Mouse (Mus musculus): ENCODE data around the gene Traf2. TPM values are rescaled to one million over a fixed set of nuclear protein-coding genes. Genes with fewer than 3 reads are reported as not detected.

The Traf2 gene
- polyA plus RNA-seq, 1 experiment from 2014 or later, result 16.8 TPM

DNA sequence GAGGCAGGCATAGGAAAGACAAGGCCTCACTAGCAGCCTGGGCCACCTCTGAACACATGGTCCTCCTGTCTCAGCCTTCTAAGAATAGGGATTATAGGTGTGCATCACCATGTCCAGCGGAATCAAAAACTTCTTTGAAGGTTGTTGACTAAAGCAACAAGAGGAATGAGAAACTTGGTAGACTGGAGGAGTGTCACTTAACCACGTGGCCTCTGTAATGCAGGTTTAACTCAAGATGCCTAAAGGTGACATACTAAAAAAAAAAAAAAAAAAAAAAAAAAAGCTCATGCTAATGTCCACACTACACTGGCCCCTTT is 11.9 kb downstream of the Traf2 start:
- H3K4me3 ChIP-seq (ENCODE audit: low read length), result no peak overlapping the region

DNA sequence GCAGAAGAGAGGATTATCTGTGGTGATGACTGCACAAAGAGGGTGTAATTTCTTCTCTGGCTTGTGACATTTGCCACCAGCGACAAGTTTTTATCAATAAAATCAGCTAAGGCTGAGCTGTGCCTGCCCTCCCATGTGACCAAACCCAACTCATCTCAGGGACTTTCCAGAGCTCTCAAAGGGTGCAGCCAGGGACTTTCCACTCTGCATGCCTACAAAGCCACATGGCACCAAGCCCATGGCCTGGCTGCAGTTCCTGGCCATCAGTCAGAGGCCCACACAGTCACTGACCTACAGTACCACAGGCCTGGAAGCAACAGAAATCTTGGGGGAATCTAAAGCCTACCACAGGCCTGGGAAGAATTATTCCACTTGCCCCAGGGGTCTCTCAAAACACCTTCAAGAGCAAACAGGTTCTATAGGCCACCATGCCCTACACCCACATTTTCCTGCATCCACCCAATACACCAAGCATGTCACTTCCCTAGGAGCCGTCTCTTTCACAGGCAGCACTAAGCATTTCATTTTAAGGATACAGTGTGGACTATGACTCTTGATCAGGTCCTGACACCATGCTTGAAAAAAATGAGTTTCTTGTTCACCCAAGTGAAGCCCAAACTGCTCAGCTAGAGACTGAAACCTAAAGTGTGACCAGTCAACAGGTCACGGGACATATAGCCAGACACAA is 12.4 kb downstream of the Traf2 start:
- 96% methylated on average over 3 of the region's 3 CpGs for WGBS
- Histone ChIP-seq H3K9ac (ENCODE audit: low read depth, low read length) (no peak overlapping the region), H3K4me3 (ENCODE audit: low read length) (no peak overlapping the region), H3K36me3 (ENCODE audit: control insufficient read depth, insufficient read depth, low read length) (peaks cover 4% of the 10 kb centered on the region; the same call in 1 of the 2 replicates), H3K27ac (ENCODE audit: low read depth, low read length) (no peak overlapping the region), H3K9me3 (ENCODE audit: control insufficient read depth, low read length) (no peaks in the 10 kb centered on the region), H3K4me1 (ENCODE audit: control insufficient read depth, insufficient read depth, low read depth, low read length) (no peaks in the 10 kb centered on the region), H3K4me2 (ENCODE audit: low read length) (no peak overlapping the region), H3K27me3 (replicated peaks; ENCODE audit: control insufficient read depth, insufficient read depth, low read length) (no peaks in the 10 kb centered on the region)
- peak; percentile 70; the same call in 1 of the 2 replicates for ATAC-seq

More for the DNA sequence above, 11.9 kb downstream of the Traf2 start:
- H3K36me3 ChIP-seq (ENCODE audit: control insufficient read depth, insufficient read depth, low read length), result peaks cover 2% of the 10 kb centered on the region; the same call in 1 of the 2 replicates
- no peak overlapping the region for H3K27ac ChIP-seq (ENCODE audit: low read depth, low read length)
- no peaks in the 10 kb centered on the region for H3K4me1 ChIP-seq (ENCODE audit: control insufficient read depth, insufficient read depth, low read depth, low read length)
- no peak overlapping the region for H3K4me2 ChIP-seq (ENCODE audit: low read length)
- WGBS, result 97% methylated on average over 2 of the region's 2 CpGs
- H3K9me3 ChIP-seq (ENCODE audit: control insufficient read depth, low read length), result no peaks in the 10 kb centered on the region
- ATAC-seq, result no peak
- H3K9ac ChIP-seq (ENCODE audit: low read depth, low read length), result no peak overlapping the region
- no peaks in the 10 kb centered on the region for H3K27me3 ChIP-seq (replicated peaks; ENCODE audit: control insufficient read depth, insufficient read depth, low read length)

DNA sequence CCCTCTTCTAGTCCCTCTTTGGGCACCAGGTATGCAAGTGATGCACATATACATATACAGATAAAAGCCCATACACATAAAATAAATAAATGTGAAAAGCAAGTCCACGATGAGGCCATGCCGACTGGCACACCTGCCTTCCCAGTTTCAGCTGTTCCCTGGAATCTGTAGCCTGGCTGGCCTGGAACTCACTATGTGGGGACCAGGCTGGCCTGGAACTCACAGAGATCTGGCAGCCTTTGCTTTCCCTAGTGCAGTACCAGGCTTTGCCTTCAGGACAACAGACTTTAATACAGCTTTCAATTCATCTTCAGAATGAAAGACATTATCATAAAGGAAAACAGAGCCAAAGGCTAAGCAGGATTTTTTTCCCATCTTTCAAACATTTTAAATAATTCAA is 13.0 kb downstream of the Traf2 start:
- Histone ChIP-seq H3K27ac (ENCODE audit: low read depth, low read length) (no peak overlapping the region), H3K36me3 (ENCODE audit: control insufficient read depth, insufficient read depth, low read length) (peaks cover 5% of the 10 kb centered on the region; the same call in 1 of the 2 replicates), H3K27me3 (replicated peaks; ENCODE audit: control insufficient read depth, insufficient read depth, low read length) (no peaks in the 10 kb centered on the region), H3K4me3 (ENCODE audit: low read length) (no peak overlapping the region), H3K4me2 (ENCODE audit: low read length) (no peak overlapping the region), H3K9ac (ENCODE audit: low read depth, low read length) (no peak overlapping the region), H3K9me3 (ENCODE audit: control insufficient read depth, low read length) (no peaks in the 10 kb centered on the region), H3K4me1 (ENCODE audit: control insufficient read depth, insufficient read depth, low read depth, low read length) (no peaks in the 10 kb centered on the region)
- WGBS, result 92% methylated on average over 2 of the region's 2 CpGs
- no peak for ATAC-seq

DNA sequence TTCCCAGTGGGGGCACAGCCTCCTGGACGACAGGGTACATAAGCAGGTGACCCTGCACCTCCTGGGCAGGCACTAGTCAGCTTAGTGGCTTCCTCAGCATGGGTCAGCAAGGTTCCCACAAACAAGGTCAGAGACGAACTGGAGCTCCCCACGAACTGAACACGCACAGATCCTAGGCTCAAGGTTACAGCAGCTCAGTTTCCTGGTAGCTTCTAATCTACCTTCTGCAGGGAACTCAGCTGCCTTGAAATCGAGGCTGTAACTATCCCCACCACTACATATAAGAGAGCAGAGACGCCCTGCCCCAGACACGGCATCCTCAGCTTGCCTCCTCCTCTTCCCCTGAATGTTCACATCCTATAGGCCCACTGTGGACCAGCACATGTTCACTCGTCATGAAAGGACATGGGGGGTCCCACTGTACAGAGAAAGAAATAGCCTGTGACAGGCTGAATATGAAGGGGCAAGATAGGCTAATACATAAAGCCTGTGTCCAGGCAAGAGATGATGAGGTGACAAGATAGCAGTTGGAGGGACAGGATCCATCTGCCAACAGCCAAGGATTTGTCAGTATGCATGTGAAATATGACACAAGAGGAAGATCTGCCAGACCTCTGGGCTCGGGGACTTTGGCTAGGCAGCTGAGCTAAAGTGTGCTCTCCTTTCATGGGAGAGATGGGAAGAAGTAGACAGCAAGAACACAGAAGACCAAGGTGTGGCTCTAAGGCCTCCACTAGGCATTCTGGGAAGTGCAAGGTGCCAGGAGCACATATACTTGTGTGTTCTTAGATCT is 20.0 kb downstream of the Traf2 start:
- WGBS, result 92% methylated on average over 9 of the region's 9 CpGs
- ATAC-seq, result no peak

DNA sequence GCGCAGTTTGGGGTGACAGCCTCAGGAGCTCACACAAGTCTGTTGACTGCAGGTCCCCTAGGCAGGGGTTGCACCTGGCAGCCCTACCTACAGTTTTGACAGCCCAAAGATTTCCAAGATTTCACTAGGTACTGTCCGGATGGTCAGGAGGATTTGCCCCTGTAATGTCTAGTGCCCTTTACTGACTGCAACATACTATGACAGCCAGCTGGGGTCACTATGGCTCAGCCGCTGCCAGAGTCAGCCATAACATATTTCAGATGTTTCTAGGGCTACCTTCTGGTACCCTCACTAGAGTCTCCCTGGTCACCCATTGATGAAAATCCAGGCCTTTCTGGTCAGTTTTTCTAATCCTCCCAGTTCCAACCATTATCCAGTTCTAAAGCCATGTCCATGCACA is 36.8 kb downstream of the Traf2 start:
- 72% methylated on average over 3 of the region's 3 CpGs for WGBS
- ATAC-seq, result no peak
- Histone ChIP-seq H3K9me3 (ENCODE audit: control insufficient read depth, low read length) (no peaks in the 10 kb centered on the region), H3K36me3 (ENCODE audit: control insufficient read depth, insufficient read depth, low read length) (peaks cover 11% of the 10 kb centered on the region), H3K9ac (ENCODE audit: low read depth, low read length) (no peak overlapping the region), H3K4me1 (ENCODE audit: control insufficient read depth, insufficient read depth, low read depth, low read length) (no peaks in the 10 kb centered on the region), H3K4me2 (ENCODE audit: low read length) (no peak overlapping the region), H3K27ac (ENCODE audit: low read depth, low read length) (no peak overlapping the region), H3K4me3 (ENCODE audit: low read length) (no peak overlapping the region), H3K27me3 (replicated peaks; ENCODE audit: control insufficient read depth, insufficient read depth, low read length) (no peaks in the 10 kb centered on the region)

More for the DNA sequence above, 20.0 kb downstream of the Traf2 start:
- no peak overlapping the region for H3K4me2 ChIP-seq (ENCODE audit: low read length)
- no peaks in the 10 kb centered on the region for H3K4me1 ChIP-seq (ENCODE audit: control insufficient read depth, insufficient read depth, low read depth, low read length)
- no peaks in the 10 kb centered on the region for H3K27me3 ChIP-seq (replicated peaks; ENCODE audit: control insufficient read depth, insufficient read depth, low read length)
- peaks cover 26% of the 10 kb centered on the region for H3K36me3 ChIP-seq (ENCODE audit: control insufficient read depth, insufficient read depth, low read length)
- no peak overlapping the region for H3K9ac ChIP-seq (ENCODE audit: low read depth, low read length)
- H3K9me3 ChIP-seq (ENCODE audit: control insufficient read depth, low read length), result no peaks in the 10 kb centered on the region
- no peak overlapping the region for H3K4me3 ChIP-seq (ENCODE audit: low read length)
- H3K27ac ChIP-seq (ENCODE audit: low read depth, low read length), result no peak overlapping the region

DNA sequence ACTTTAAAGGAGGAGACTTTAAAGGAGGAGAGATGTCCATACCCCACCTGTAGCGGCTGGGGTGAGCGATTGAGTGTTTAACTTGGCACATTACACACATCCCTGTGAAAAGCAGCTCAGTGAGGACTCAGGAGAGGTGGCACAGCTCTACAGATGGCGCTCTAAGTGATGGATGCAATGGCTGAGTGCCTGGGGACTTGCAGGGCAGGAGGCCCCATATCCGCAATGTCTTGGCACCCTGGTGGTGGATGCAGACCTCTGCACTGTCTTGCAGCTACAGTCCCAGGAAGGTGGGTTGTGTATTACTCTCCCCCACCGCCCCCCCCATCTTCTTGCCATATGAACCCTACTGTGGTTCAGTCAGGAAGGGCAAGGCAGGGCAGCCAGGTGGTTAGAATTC is 39.8 kb downstream of the Traf2 start:
- Histone ChIP-seq H3K27ac (ENCODE audit: low read depth, low read length) (no peak overlapping the region), H3K36me3 (ENCODE audit: control insufficient read depth, insufficient read depth, low read length) (peaks cover 22% of the 10 kb centered on the region), H3K9ac (ENCODE audit: low read depth, low read length) (no peak overlapping the region), H3K4me3 (ENCODE audit: low read length) (no peak overlapping the region), H3K9me3 (ENCODE audit: control insufficient read depth, low read length) (no peaks in the 10 kb centered on the region), H3K4me1 (ENCODE audit: control insufficient read depth, insufficient read depth, low read depth, low read length) (peaks cover 3% of the 10 kb centered on the region), H3K4me2 (ENCODE audit: low read length) (no peak overlapping the region), H3K27me3 (replicated peaks; ENCODE audit: control insufficient read depth, insufficient read depth, low read length) (no peaks in the 10 kb centered on the region)
- WGBS, result 35% methylated on average over 5 of the region's 5 CpGs
- no peak for ATAC-seq

DNA sequence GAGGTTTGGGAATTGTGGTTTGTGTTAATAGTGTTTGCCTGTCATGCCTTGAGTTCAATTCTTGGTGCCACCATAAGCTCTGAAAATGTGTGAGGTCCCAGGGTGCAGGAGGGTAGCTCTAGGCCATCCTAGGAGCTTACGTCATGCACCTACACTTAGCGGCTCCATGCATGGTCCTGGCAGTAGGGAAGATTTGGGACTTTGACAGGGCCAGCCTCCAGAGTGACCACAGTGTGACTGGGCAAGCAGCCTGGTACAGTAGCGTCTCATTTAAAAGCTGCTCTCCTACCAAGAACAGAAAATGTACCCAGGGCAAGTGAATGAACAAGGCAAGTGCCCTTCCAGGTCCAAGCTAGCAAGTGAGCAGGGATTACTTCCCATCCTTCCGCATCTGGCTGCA is 40.9 kb downstream of the Traf2 start:
- no peak overlapping the region for H3K4me2 ChIP-seq (ENCODE audit: low read length)
- H3K4me3 ChIP-seq (ENCODE audit: low read length), result no peak overlapping the region
- 97% methylated on average over 4 of the region's 4 CpGs for WGBS
- no peak overlapping the region for H3K27ac ChIP-seq (ENCODE audit: low read depth, low read length)
- no peak overlapping the region for H3K9ac ChIP-seq (ENCODE audit: low read depth, low read length)
- peaks cover 10% of the 10 kb centered on the region for H3K4me1 ChIP-seq (ENCODE audit: control insufficient read depth, insufficient read depth, low read depth, low read length)
- peaks cover 22% of the 10 kb centered on the region for H3K36me3 ChIP-seq (ENCODE audit: control insufficient read depth, insufficient read depth, low read length)
- no peaks in the 10 kb centered on the region for H3K9me3 ChIP-seq (ENCODE audit: control insufficient read depth, low read length)
- ATAC-seq, result no peak
- H3K27me3 ChIP-seq (replicated peaks; ENCODE audit: control insufficient read depth, insufficient read depth, low read length), result no peaks in the 10 kb centered on the region

DNA sequence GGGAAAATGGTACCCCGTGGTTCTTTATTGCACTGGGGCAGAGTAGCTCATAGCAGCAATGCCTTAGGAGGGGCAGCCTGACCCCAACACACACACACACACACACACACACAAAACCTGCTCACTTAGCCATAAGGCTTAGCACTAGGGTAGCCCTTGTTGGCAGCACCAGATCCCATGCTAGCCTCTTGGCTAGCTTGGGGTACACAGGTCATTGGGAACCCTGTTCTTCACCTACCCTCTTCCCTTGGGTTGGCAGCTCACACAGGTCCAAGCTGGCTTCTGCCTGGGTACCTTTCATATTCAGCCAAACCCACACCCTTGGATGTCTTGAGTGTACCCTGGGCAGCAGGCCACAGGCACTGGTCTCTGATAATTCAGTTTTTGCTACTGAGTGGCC is 41.7 kb downstream of the Traf2 start:
- Histone ChIP-seq H3K27ac (ENCODE audit: low read depth, low read length) (no peak overlapping the region), H3K9ac (ENCODE audit: low read depth, low read length) (no peak overlapping the region), H3K36me3 (ENCODE audit: control insufficient read depth, insufficient read depth, low read length) (peaks cover 22% of the 10 kb centered on the region), H3K4me3 (ENCODE audit: low read length) (no peak overlapping the region), H3K4me1 (ENCODE audit: control insufficient read depth, insufficient read depth, low read depth, low read length) (peaks cover 13% of the 10 kb centered on the region), H3K4me2 (ENCODE audit: low read length) (no peak overlapping the region), H3K9me3 (ENCODE audit: control insufficient read depth, low read length) (no peaks in the 10 kb centered on the region), H3K27me3 (replicated peaks; ENCODE audit: control insufficient read depth, insufficient read depth, low read length) (no peaks in the 10 kb centered on the region)
- 89% methylated on average over 1 of the region's 1 CpGs for WGBS
- no peak for ATAC-seq

DNA sequence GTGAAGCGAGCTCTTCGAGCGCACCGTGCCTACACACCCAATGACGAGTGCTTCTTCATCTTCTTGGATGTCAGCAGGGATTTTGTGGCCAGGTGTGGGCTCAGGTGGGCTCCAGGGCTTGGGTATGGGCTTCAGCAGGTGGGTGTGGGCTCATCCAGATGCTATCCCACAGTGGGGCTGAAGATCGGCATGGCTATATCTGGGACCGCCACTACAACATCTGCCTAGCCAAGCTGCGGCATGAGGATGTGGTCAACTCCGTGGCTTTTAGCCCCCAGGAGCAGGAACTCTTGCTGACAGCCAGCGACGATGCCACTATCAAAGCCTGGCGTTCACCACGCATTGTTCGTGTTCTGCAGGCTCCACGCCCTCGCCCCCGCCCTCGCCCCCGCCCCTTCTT is 42.2 kb downstream of the Traf2 start:
- no peak for ATAC-seq
- H3K9ac ChIP-seq (ENCODE audit: low read depth, low read length), result no peak overlapping the region
- H3K36me3 ChIP-seq (ENCODE audit: control insufficient read depth, insufficient read depth, low read length), result peaks cover 22% of the 10 kb centered on the region
- peaks cover 14% of the 10 kb centered on the region for H3K4me1 ChIP-seq (ENCODE audit: control insufficient read depth, insufficient read depth, low read depth, low read length)
- H3K27me3 ChIP-seq (replicated peaks; ENCODE audit: control insufficient read depth, insufficient read depth, low read length), result no peaks in the 10 kb centered on the region
- H3K27ac ChIP-seq (ENCODE audit: low read depth, low read length), result no peak overlapping the region
- H3K9me3 ChIP-seq (ENCODE audit: control insufficient read depth, low read length), result no peaks in the 10 kb centered on the region
- no peak overlapping the region for H3K4me2 ChIP-seq (ENCODE audit: low read length)
- no peak overlapping the region for H3K4me3 ChIP-seq (ENCODE audit: low read length)
- 95% methylated on average over 19 of the region's 19 CpGs for WGBS
